Mouse (Mus musculus) liver, adult 2 months (tissue): ENCODE measurements around the gene 1700003E16Rik.

Experiments
- CTCF ChIP-seq: fragments of 200-500 bp; IDR thresholded peaks from 2 replicates; pipeline ENCODE4 v1.5.1; 2011; ENCODE audit warnings: low read depth, low read length, control low read depth
- POLR2A ChIP-seq: fragments of 200-500 bp; IDR thresholded peaks from 2 replicates; pipeline ENCODE4 v1.6.1; 2011; ENCODE audit warnings: low read length, control low read depth; ENCODE audit not compliant: insufficient read depth; ENCODE audit errors: extremely low read depth

DNA sequence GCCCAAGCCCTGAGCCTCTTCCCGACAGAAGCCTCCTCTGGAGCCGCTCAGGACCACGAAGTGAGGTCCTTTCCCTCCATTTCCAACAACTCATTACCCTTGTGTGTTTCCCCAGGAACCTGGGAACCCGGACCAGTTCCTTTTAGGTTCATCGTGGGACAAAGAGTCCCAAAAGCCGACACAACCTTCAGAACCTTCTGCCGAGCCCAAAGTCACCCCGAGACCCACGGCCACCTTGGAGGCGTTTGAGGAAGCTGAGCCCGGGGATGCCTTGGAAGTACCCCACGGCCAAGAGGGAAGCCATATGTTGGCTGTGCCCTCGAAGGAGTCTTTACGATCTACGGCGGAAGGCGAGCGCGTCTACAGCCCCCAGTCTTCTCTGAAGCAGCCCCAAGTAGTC, 5.2 kb downstream of the 1700003E16Rik start:
- TF ChIP-seq POLR2A (no peak), CTCF (no peak)
